Mouse (Mus musculus) c-Kit-negative CD71-positive TER-119-positive erythroid progenitor cells, embryonic 14.5 days (primary cell): ENCODE data around the gene Vmn2r66.

Experiments used
- DNase-seq: peaks from one replicate; pipeline ENCODE4 v3.0.0-alpha.2; 2013; ENCODE audit warnings: low read depth, low spot score

Gene Vmn2r66

DNA sequence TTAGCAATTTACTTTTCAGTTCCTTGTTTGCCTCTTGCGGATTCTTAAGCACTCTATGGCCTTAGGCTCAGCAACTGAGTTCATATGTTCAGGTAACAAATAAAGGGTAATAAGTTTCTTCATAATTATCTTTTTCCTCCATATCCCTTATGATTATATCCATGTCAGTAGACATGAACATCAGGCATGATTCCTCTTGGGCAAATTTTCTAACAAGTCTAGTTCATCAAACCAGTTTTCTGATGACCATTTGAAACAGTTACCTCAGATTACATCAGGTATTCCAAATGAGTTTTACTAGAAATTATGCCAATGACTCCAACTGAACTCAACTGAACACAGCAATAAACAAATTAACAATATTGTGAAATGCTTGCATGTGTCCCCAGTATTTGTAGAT, at the start of gene Vmn2r66:
Gene Vmn2r66 (minus strand): TSS at position 101 of the 400 bp plus-strand sequence.
- DNase-seq = no peak

DNA sequence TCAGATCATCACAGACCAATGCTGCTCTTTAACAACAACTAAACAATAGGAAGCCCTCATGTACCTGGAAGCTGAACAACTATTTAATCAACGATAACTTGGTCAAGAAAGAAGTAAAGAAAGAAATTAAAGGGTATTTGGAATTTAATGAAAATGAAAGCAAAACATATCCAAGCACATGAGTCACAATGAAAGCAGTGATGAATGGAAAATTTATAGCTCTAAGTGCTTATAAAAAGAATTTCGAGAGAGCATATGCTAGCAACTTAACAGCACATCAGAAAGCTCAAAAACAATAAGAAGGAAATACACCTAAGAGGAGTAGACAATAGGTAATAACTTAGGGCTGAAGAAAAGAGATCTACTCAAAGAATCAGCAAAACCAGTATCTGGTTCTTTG, 15.4 kb downstream of the Vmn2r66 start:
- no peak for DNase-seq

DNA sequence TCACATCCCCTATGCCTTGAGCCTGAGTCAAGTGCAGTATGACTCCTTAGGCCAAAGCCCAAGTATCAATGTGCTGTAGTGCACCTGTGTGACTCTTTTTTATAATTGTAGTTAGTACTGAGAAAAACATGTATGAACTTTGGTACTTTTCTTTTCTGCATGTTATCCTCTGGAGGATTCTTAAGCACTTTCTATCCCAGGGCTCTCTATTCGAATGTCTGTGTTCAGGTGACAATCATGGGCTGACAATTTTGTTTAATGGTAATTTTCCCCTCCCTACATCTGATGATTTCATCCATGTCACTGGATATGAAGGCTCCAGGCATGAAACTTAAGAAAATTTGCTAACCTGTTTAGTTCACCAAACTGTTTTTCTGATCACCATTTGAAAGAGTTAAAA, 48.1 kb downstream of the Vmn2r66 start, which contains the start of gene Vmn2r65:
Gene Vmn2r65 (minus strand): TSS at position 101 of the 400 bp plus-strand sequence.
- no peak for DNase-seq
